Mouse (Mus musculus): ENCODE measurements at regions not wholly inside any gene's neighbourhood (a gene's known extent, or its start where the extent isn't known, plus 50 kb on each side); places are given as distances from the start of the nearest gene placed in this dataset.

DNA sequence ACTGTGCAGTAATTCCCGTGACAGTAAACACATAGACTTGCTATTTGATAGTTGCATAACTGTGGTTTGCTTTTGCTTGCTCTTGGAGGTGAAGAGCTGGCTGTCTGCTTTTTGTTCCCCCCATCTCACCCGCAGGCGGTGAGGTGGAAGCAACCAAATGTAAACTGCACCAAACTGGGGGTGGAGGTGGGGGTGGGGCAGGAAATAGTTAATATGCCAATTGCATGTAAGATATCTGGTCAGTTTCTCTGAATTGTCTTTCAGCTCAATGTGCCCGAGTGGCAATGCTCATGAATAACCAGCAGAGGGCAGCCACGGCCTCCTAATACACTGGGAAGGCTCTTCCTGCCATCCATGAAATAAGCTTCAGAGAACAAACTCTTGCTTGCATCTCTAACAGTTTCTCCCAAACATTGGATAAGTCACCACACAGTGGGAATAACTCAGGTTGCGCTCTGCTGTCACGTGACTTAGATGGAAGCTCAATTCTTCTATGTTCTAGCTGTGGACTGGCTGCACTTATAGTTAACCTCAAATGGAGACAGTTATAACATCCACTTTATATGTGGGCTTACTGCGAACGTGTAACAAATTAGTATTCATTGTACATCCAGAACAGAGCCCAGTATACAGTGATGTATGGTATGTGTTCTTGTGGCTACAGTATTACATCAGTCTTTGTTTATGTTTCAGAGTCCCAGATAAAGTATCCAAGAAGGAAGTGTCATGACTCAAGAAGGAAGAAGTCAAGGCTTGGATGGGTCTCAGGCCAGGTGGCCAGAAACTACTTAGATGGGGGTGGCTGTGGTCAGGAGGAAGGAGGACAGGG lies 62.0 kb upstream of the Egflam start:
- H3K27ac ChIP-seq (replicated peaks), result no peak overlapping the region
- no peaks in the 10 kb centered on the region for H3K36me3 ChIP-seq
- H3K27me3 ChIP-seq, result no peaks in the 10 kb centered on the region
- no peak overlapping the region for H3K4me2 ChIP-seq (replicated peaks)
- H3K9ac ChIP-seq (replicated peaks), result no peak overlapping the region
- 31% methylated on average over 9 of the region's 9 CpGs for WGBS
- H3K9me3 ChIP-seq, result no peaks in the 10 kb centered on the region
- H3K4me1 ChIP-seq, result no peaks in the 10 kb centered on the region
- H3K4me3 ChIP-seq, result no peak overlapping the region
- ATAC-seq (replicated peaks), result peak; percentile 84

DNA sequence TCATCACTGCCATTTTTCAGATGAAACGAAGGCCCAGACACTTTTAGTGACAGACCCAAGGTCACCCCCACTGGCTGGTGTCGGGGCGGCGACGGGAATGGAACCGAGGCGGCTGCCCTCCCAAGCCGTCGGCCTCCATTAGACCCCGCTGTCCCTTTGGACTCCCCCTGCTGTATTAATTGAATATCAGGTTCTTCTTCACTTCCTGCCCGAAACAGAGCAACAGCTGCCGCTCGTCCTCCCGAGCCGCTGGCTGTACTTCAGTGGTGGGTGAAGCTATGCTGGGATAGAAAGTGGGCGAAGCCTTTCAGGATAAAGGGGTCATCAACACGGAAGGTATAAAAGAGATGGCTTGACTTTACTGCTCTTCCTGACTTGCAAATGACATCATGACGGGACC lies 64.4 kb upstream of the Egflam start:
- ATAC-seq (replicated peaks), result no peak
- Histone ChIP-seq H3K4me1 (no peaks in the 10 kb centered on the region), H3K27ac (replicated peaks) (no peak overlapping the region), H3K27me3 (no peaks in the 10 kb centered on the region), H3K36me3 (no peaks in the 10 kb centered on the region), H3K9me3 (no peaks in the 10 kb centered on the region), H3K4me3 (no peak overlapping the region), H3K9ac (replicated peaks) (no peak overlapping the region), H3K4me2 (replicated peaks) (no peak overlapping the region)
- 87% methylated on average over 18 of the region's 18 CpGs for WGBS

DNA sequence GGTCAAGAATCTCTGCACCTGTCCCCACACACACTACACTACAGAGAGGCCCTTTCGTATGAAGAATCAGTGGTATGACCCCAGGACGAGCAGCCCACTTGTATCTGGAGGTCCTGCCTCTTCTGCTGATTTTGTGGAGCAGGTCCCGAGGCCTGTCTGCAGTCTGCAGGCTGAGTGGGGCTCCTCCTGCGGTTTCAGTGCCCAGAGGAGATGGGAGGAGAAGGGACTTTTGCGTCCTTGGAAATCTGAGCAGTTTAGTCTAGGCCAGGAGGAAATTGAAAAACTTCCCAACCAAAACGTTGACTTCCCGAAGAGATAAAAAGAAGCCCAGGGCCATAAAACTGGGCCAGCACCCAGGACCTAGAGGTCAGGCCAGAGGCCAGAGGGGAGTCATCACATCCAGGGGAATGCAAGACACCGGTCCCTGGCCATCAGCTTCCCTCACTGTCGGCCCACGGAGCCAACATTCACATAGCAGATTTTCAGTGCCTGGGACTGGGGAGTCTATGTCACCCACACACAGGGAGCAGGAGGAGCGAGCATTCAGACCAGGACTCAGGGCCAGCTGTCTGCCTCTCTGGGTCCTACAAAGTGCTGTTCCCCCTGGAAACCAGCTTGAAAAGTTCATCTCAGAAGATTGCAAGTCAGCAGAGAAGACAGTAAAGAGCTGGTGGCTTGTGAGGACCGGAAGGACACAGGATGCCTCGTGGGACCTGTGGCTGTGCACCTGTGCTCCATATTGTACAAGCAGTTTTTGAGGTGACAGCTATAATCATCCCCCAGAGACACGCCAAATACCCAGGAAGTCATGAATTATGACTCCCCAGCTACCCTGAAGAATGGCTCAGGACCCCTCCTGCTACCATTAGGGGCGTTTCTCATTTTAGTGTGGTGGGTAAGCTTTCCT lies 65.5 kb upstream of the Egflam start:
- WGBS, result 87% methylated on average over 15 of the region's 15 CpGs
- ATAC-seq (replicated peaks), result no peak
- Histone ChIP-seq H3K27ac (replicated peaks) (no peak overlapping the region), H3K9ac (replicated peaks) (no peak overlapping the region), H3K36me3 (no peaks in the 10 kb centered on the region), H3K27me3 (no peaks in the 10 kb centered on the region), H3K4me1 (no peaks in the 10 kb centered on the region), H3K4me3 (no peak overlapping the region), H3K4me2 (replicated peaks) (no peak overlapping the region), H3K9me3 (no peaks in the 10 kb centered on the region)

DNA sequence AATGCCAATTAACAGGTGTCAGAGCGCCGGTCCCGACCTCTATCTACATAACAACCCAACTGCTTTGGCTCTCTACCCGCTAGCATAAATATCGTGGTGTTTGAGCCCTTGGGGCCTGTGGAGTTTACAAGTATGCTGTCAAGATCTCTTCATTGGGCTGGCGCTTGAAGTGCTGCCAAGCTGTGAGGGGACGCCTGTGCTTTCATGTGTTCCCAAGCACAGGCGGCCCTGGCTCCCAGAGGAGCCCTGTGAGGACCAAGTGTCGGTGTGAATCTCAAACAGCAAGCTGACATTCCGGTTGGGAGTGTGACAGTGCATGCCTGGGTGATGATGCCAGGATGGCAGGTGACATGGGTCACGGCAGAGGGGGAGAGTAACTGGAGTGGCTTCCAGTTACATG lies 82.0 kb upstream of the Egflam start:
- Histone ChIP-seq H3K9me3 (no peaks in the 10 kb centered on the region), H3K4me3 (no peak overlapping the region), H3K9ac (replicated peaks) (no peak overlapping the region), H3K4me1 (peaks cover 15% of the 10 kb centered on the region), H3K27me3 (no peaks in the 10 kb centered on the region), H3K36me3 (no peaks in the 10 kb centered on the region), H3K4me2 (replicated peaks) (no peak overlapping the region), H3K27ac (replicated peaks) (no peak overlapping the region)
- 8% methylated on average over 11 of the region's 11 CpGs for WGBS
- peak; percentile 93 for ATAC-seq (replicated peaks)

DNA sequence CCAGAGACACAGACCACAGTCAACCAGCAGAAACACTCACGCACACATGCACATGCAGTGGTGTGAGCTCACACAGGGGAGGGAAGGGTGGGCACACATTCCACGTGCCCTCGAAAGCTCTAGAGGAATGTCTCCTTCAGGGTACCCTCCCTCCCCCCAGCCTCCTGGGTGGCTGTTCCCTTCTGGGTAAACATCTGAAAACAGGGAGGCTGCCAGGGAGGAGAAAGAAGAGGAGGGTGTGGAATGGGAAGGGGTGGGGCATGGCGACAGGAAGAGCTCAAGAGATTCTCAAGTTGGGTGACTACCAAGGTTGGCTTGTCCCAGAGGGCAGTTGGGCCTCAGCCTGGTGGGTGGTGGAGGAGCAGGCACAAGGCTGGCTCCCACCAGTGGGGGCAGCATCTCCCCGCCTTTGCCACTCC lies 82.6 kb upstream of the Egflam start:
- Histone ChIP-seq H3K27ac (replicated peaks) (no peak overlapping the region), H3K36me3 (no peaks in the 10 kb centered on the region), H3K4me1 (peaks cover 15% of the 10 kb centered on the region), H3K4me2 (replicated peaks) (no peak overlapping the region), H3K9ac (replicated peaks) (no peak overlapping the region), H3K4me3 (no peak overlapping the region), H3K27me3 (no peaks in the 10 kb centered on the region), H3K9me3 (no peaks in the 10 kb centered on the region)
- WGBS, result 36% methylated on average over 5 of the region's 5 CpGs
- ATAC-seq (replicated peaks), result peak; percentile 40

DNA sequence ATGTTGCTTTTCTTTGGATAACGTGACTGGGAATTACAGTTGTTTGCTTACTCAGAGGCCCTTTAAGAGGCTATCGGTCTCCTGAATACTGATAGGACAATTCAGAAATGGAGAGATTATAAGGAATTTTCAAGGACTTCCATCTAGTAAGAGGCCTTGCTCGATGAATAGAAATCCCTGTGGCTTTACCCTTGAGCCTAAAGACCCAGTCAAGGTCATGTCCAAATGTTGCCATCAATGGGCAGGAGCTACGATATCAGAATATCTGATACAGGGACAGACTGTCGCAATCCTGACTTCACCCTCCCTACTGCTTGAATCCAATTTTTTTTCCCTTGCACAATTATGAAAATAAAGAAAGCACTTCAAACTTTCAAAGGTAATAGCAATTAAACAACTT lies 85.5 kb upstream of the Egflam start:
- Histone ChIP-seq H3K9ac (replicated peaks) (no peak overlapping the region), H3K27ac (replicated peaks) (no peak overlapping the region), H3K36me3 (no peaks in the 10 kb centered on the region), H3K4me2 (replicated peaks) (no peak overlapping the region), H3K27me3 (no peaks in the 10 kb centered on the region), H3K9me3 (no peaks in the 10 kb centered on the region), H3K4me3 (no peak overlapping the region), H3K4me1 (peaks cover 15% of the 10 kb centered on the region)
- 70% methylated on average over 5 of the region's 5 CpGs for WGBS
- no peak for ATAC-seq (replicated peaks)

DNA sequence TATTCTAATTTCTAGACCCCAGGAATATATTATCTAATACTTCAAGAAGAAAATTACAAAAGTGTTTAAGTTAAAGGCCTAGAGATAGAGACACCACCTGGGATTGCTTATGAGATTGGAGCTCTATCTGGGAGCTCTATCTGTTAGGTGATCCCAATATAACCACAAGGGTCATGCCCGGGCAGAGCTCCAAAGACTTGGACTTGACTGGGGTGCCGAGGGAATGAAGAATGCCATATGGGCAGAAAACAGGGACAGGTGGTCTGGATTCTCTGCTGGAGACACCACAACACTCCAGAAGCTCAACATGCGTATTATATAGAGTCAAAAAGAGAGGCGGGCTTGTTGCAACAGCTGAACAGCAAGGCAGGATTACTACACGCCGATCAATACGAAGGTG lies 92.9 kb upstream of the Egflam start:
- no peak overlapping the region for H3K4me2 ChIP-seq (replicated peaks)
- H3K27ac ChIP-seq (replicated peaks), result no peak overlapping the region
- WGBS, result 91% methylated on average over 7 of the region's 7 CpGs
- H3K9me3 ChIP-seq, result no peaks in the 10 kb centered on the region
- no peaks in the 10 kb centered on the region for H3K27me3 ChIP-seq
- H3K4me1 ChIP-seq, result no peaks in the 10 kb centered on the region
- no peak for ATAC-seq (replicated peaks)
- H3K36me3 ChIP-seq, result no peaks in the 10 kb centered on the region
- no peak overlapping the region for H3K4me3 ChIP-seq
- H3K9ac ChIP-seq (replicated peaks), result no peak overlapping the region

DNA sequence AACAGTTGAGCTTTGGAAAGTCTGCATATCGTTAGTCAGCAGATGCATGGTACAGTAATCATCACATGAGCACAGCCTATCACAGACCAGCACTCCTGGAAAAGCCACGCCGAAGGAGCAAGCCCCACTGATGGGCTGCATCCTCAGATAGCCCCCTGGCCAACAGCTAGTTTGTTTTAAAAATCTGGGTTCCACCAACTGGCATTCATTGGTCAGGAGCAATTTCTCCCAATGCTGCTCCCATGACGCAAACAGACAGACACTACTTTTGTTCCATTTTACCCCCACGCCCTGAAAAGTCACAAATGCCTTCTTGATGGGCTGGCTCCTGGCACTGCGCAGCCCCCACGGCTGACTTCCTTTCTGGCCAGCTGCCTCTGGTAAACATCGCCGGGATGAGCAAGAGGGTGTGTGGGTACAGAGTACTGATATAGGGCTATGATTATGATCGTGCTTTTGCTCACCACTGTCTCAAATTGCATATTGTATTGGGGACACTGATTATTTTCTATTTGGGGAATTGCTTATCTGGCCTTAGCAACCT lies 95.0 kb upstream of the Egflam start:
- H3K36me3 ChIP-seq, result no peaks in the 10 kb centered on the region
- H3K27ac ChIP-seq (replicated peaks), result no peak overlapping the region
- H3K27me3 ChIP-seq, result no peaks in the 10 kb centered on the region

DNA sequence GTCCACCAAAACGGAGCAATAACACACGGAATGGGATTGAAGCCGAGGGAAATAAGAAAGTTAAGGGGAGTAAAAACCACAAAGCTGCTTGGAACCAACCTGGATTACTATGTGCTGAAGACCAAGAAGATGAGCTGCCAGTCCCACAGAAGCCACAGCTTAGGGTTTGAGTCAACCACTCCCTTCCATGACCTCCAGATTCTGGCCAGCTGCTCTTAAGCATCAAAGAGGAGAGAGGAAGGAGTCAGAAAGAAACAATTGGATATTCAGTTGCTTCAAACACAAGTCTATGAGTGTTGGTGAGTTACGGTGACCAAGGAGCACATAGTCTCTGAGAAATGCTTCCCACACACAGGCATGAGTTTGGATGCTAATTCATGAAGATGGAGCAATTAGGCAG lies 99.7 kb upstream of the Egflam start:
- H3K36me3 ChIP-seq, result no peaks in the 10 kb centered on the region
- H3K9me3 ChIP-seq, result no peaks in the 10 kb centered on the region
- H3K27me3 ChIP-seq, result no peaks in the 10 kb centered on the region
- 92% methylated on average over 4 of the region's 4 CpGs for WGBS
- H3K9ac ChIP-seq (replicated peaks), result no peak overlapping the region
- no peak overlapping the region for H3K4me3 ChIP-seq
- no peak for ATAC-seq (replicated peaks)
- H3K4me2 ChIP-seq (replicated peaks), result no peak overlapping the region
- H3K27ac ChIP-seq (replicated peaks), result no peak overlapping the region
- no peaks in the 10 kb centered on the region for H3K4me1 ChIP-seq

More for the DNA sequence above, 95.0 kb upstream of the Egflam start:
- Histone ChIP-seq H3K4me2 (replicated peaks) (no peak overlapping the region), H3K9ac (replicated peaks) (no peak overlapping the region), H3K4me3 (no peak overlapping the region), H3K9me3 (no peaks in the 10 kb centered on the region), H3K4me1 (no peaks in the 10 kb centered on the region)
- ATAC-seq (replicated peaks), result no peak
- 89% methylated on average over 10 of the region's 10 CpGs for WGBS

DNA sequence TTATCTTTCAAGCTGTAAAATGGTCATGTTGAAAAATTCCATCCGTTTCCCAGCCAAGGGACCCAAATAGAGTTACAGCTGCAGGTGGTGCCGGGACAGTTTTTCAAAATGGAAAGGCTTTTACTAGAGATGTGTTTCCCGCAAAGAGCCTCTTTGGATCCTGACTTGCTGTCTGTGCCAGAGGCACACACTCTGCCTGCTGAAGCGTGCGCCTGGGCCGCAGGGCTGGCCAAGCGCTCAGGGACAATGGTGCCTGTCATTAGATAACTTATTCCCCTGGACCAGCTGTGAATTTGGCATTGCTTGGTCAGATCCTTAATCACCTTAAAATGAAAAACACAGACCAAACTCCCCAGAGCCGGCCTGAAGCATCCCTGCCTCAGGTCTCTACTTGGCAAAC lies 110.3 kb upstream of the Egflam start:
- Histone ChIP-seq H3K4me3 (no peak overlapping the region), H3K36me3 (no peaks in the 10 kb centered on the region), H3K4me1 (no peaks in the 10 kb centered on the region; the same call in 1 of the 2 replicates), H3K4me2 (replicated peaks) (no peak overlapping the region), H3K27me3 (no peaks in the 10 kb centered on the region), H3K27ac (replicated peaks) (no peak overlapping the region), H3K9me3 (no peaks in the 10 kb centered on the region), H3K9ac (replicated peaks) (no peak overlapping the region)
- 44% methylated on average over 8 of the region's 8 CpGs for WGBS
- ATAC-seq (replicated peaks), result peak; percentile 66

DNA sequence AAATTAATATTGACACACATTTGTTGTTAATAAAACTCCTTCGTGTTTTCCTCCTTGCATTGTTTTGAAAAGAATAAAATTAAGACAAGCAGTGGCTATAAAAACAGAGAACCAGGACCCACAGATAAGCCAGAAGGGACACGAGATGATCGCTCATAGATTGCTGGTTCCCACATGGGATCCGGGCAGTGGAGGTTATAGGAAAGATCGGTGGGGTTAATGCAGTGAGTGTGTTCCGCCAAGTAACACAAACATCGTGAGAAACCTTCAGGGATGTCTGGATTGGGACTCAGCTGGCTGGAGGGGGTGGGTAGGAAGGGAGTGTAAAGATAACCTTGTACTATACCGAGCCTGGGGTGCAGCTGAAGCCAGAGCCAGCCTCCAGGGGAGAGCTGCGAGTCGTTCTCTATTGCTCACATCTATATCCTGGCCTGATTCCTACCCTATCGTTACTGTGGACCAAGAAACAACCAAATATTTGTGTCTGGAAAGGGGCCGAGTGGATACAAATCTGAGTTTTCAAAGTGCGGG lies 116.6 kb upstream of the Egflam start:
- H3K4me3 ChIP-seq, result no peak overlapping the region
- no peak for ATAC-seq (replicated peaks)
- H3K9me3 ChIP-seq, result no peaks in the 10 kb centered on the region
- H3K9ac ChIP-seq (replicated peaks), result no peak overlapping the region
- H3K4me1 ChIP-seq, result no peaks in the 10 kb centered on the region
- H3K36me3 ChIP-seq, result no peaks in the 10 kb centered on the region
- no peaks in the 10 kb centered on the region for H3K27me3 ChIP-seq
- 88% methylated on average over 13 of the region's 13 CpGs for WGBS
- no peak overlapping the region for H3K27ac ChIP-seq (replicated peaks)
- no peak overlapping the region for H3K4me2 ChIP-seq (replicated peaks)

DNA sequence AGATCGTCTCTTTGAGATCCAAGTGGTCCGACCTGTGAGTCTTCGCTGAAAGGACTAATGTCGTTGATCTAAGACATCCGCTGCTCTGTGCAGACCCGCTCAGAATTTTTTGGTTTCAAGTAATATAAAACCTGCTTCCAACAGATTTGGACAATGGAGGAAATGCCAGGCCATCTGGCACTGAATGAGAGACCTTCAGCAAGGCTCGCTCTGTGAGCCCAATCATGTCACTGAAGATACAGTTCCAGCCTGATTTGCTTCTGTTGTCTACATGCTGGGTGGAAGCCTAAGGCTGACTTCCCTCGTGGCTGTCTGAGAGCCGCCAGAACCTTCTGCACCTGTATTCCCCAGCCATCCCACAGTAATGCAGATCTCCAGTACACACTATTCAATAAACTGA lies 123.4 kb upstream of the Egflam start:
- H3K36me3 ChIP-seq, result no peaks in the 10 kb centered on the region
- ATAC-seq (replicated peaks), result no peak
- 85% methylated on average over 9 of the region's 9 CpGs for WGBS
- H3K9me3 ChIP-seq, result no peaks in the 10 kb centered on the region
- H3K27me3 ChIP-seq, result no peaks in the 10 kb centered on the region
- H3K4me2 ChIP-seq (replicated peaks), result no peak overlapping the region
- H3K4me1 ChIP-seq, result no peaks in the 10 kb centered on the region
- no peak overlapping the region for H3K4me3 ChIP-seq
- H3K27ac ChIP-seq (replicated peaks), result no peak overlapping the region
- no peak overlapping the region for H3K9ac ChIP-seq (replicated peaks)
